Mouse (Mus musculus): Measurements from ENCODE around the gene Lysmd1. TPM values are rescaled to one million over a fixed set of nuclear protein-coding genes. Genes with fewer than 3 reads are reported as not detected.
A peak's percentile ranks its signal among the peaks of the same experiment; 100 is the strongest.

Lysmd1 gene
- polyA plus RNA-seq, 1 experiment = 3.8 TPM

DNA sequence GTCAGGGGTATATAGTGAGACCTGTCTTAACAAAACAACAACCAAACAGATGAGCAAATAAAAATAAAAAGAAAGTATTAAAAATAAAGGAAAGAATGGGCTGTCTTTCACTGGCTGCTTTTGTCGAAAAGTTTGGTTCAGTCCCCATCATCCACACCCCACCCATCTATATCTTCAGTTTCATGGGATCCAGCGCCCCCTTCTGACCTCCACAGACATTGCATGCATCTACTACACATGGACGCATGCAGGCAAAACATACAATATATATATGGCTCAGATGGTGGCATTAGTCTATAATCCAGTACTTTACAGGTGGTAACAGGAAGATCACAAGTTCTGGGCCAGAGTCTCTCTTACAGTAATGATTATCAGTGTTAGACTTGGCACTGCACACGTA, 20.0 kb downstream of the Lysmd1 start:
- Histone ChIP-seq H3K36me3 (replicated peaks; ENCODE audit: low read length) (no peaks in the 10 kb centered on the region), H3K9me3 (peaks cover 5% of the 10 kb centered on the region; the same call in 1 of the 2 replicates), H3K4me1 (peaks cover 17% of the 10 kb centered on the region), H3K27me3 (replicated peaks) (peaks cover 2% of the 10 kb centered on the region), H3K4me3 (replicated peaks) (no peak overlapping the region)
- TF ChIP-seq GATA1 (IDR thresholded peaks at IDR 0.05; ENCODE audit: borderline replicate concordance, low read length) = no peak
- no peak for TF ChIP-seq FLI1 (IDR thresholded peaks at IDR 0.05; ENCODE audit: low read length)

- Histone ChIP-seq H3K27me3 (replicated peaks) (peaks cover 42% of the 10 kb centered on the region), H3K4me1 (peaks cover 42% of the 10 kb centered on the region), H3K36me3 (replicated peaks; ENCODE audit: low read length) (no peaks in the 10 kb centered on the region), H3K4me3 (replicated peaks) (peak overlapping the region; percentile 97), H3K9me3 (no peaks in the 10 kb centered on the region)
- TF ChIP-seq FLI1 (IDR thresholded peaks at IDR 0.05; ENCODE audit: low read length) (no peak), GATA1 (IDR thresholded peaks at IDR 0.05; ENCODE audit: borderline replicate concordance, low read length) (no peak)
Observed at GRCm38 (mm10) chr3:95159511-95159986, 25.7 kb downstream of the Lysmd1 start.

- no peak for TF ChIP-seq FLI1 (IDR thresholded peaks at IDR 0.05; ENCODE audit: low read length)
- TF ChIP-seq GATA1 (IDR thresholded peaks at IDR 0.05; ENCODE audit: borderline replicate concordance, low read length) = no peak
- no peaks in the 10 kb centered on the region for H3K9me3 ChIP-seq
- H3K4me1 ChIP-seq = peaks cover 42% of the 10 kb centered on the region
- no peaks in the 10 kb centered on the region for H3K36me3 ChIP-seq (replicated peaks; ENCODE audit: low read length)
- H3K27me3 ChIP-seq (replicated peaks) = peaks cover 47% of the 10 kb centered on the region
- peak within 1 kb of the TSS; percentile 97 for H3K4me3 ChIP-seq (replicated peaks)
Observed at GRCm38 (mm10) chr3:95159987-95160963, 26.4 kb downstream of the Lysmd1 start, which contains the start of gene Sema6c. Gene Sema6c, plus strand, starts transcription at chr3:95160457.

GRCm38 (mm10) chr3:95161041-95161551, 27.2 kb downstream of the Lysmd1 start:
- Histone ChIP-seq H3K4me1 (peaks cover 42% of the 10 kb centered on the region), H3K27me3 (replicated peaks) (peaks cover 53% of the 10 kb centered on the region), H3K36me3 (replicated peaks; ENCODE audit: low read length) (no peaks in the 10 kb centered on the region), H3K4me3 (replicated peaks) (peak overlapping the region; percentile 97), H3K9me3 (no peaks in the 10 kb centered on the region)
- TF ChIP-seq GATA1 (IDR thresholded peaks at IDR 0.05; ENCODE audit: borderline replicate concordance, low read length) (no peak), FLI1 (IDR thresholded peaks at IDR 0.05; ENCODE audit: low read length) (no peak)

- Histone ChIP-seq H3K36me3 (replicated peaks; ENCODE audit: low read length) (no peaks in the 10 kb centered on the region), H3K4me1 (peaks cover 45% of the 10 kb centered on the region), H3K4me3 (replicated peaks) (peak overlapping the region; percentile 47), H3K27me3 (replicated peaks) (peaks cover 58% of the 10 kb centered on the region), H3K9me3 (no peaks in the 10 kb centered on the region)
- TF ChIP-seq FLI1 (IDR thresholded peaks at IDR 0.05; ENCODE audit: low read length) (no peak), GATA1 (IDR thresholded peaks at IDR 0.05; ENCODE audit: borderline replicate concordance, low read length) (no peak)
Observed at GRCm38 (mm10) chr3:95161618-95162344, 27.9 kb downstream of the Lysmd1 start.

DNA sequence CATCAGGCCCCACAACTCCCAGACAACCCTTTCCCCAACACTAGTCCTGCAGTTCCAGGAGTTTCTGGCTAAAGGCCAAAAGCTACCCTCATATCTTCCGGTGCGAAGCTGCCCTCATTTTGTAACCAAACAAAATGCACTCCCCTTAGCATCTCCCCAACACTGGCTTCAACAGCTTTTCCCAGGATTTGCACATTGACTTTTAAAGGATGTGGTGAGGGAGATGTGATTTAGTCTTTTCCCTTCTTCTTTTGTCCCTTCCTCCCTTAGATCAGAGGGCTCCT, 28.4 kb downstream of the Lysmd1 start:
- Histone ChIP-seq H3K4me3 (replicated peaks) (no peak overlapping the region), H3K27me3 (replicated peaks) (peaks cover 63% of the 10 kb centered on the region), H3K36me3 (replicated peaks; ENCODE audit: low read length) (no peaks in the 10 kb centered on the region), H3K4me1 (peaks cover 49% of the 10 kb centered on the region), H3K9me3 (no peaks in the 10 kb centered on the region)
- TF ChIP-seq GATA1 (IDR thresholded peaks at IDR 0.05; ENCODE audit: borderline replicate concordance, low read length) (no peak), FLI1 (IDR thresholded peaks at IDR 0.05; ENCODE audit: low read length) (no peak)

GRCm38 (mm10) chr3:95163419-95164255, 29.7 kb downstream of the Lysmd1 start:
- TF ChIP-seq FLI1 (IDR thresholded peaks at IDR 0.05; ENCODE audit: low read length) = no peak
- Histone ChIP-seq H3K36me3 (replicated peaks; ENCODE audit: low read length) (no peaks in the 10 kb centered on the region), H3K4me1 (peaks cover 53% of the 10 kb centered on the region), H3K4me3 (replicated peaks) (no peak overlapping the region), H3K27me3 (replicated peaks) (peaks cover 76% of the 10 kb centered on the region), H3K9me3 (no peaks in the 10 kb centered on the region)

DNA sequence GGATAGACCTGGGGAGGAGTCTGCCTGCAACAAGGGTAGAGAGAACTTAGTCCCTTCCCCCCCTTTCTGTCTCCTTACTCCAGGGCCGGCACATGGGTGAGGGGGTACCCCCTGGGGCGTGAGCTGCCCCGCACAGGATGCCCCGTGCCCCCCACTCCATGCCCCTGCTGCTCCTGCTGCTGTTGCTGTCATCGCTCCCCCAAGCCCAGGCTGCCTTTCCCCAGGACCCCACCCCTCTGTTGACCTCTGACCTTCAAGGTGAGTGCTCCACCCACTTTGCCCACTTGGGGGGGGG, 30.3 kb downstream of the Lysmd1 start:
- Histone ChIP-seq H3K36me3 (replicated peaks; ENCODE audit: low read length) (no peaks in the 10 kb centered on the region), H3K9me3 (no peaks in the 10 kb centered on the region), H3K4me3 (replicated peaks) (no peak overlapping the region), H3K4me1 (peaks cover 50% of the 10 kb centered on the region), H3K27me3 (replicated peaks) (peaks cover 82% of the 10 kb centered on the region)
- TF ChIP-seq GATA1 (IDR thresholded peaks at IDR 0.05; ENCODE audit: borderline replicate concordance, low read length) (no peak), FLI1 (IDR thresholded peaks at IDR 0.05; ENCODE audit: low read length) (no peak)

GRCm38 (mm10) chr3:95164840-95165239, 31.0 kb downstream of the Lysmd1 start:
- Histone ChIP-seq H3K27me3 (replicated peaks) (peaks cover 88% of the 10 kb centered on the region), H3K36me3 (replicated peaks; ENCODE audit: low read length) (no peaks in the 10 kb centered on the region), H3K4me1 (peaks cover 43% of the 10 kb centered on the region), H3K4me3 (replicated peaks) (no peak overlapping the region), H3K9me3 (no peaks in the 10 kb centered on the region)
- TF ChIP-seq GATA1 (IDR thresholded peaks at IDR 0.05; ENCODE audit: borderline replicate concordance, low read length) = no peak
- no peak for TF ChIP-seq FLI1 (IDR thresholded peaks at IDR 0.05; ENCODE audit: low read length)

Measured in megakaryocyte, embryonic 14.5 days (primary cell).